Mouse (Mus musculus) cerebellum, adult 2 months (tissue): ENCODE measurements around the gene Plxna4.

ENCODE experiments used
- CTCF ChIP-seq: fragments of 200-500 bp; IDR thresholded peaks from 2 replicates; pipeline ENCODE4 v1.5.1; 2011; ENCODE audit warnings: low read depth, mild to moderate bottlenecking, control low read depth, low read length, moderate library complexity, borderline replicate concordance; ENCODE audit not compliant: insufficient read depth
- POLR2A ChIP-seq: fragments of 200-500 bp; IDR thresholded peaks from 2 replicates; pipeline ENCODE4 v1.6.1; 2011; ENCODE audit warnings: low read length, control low read depth, borderline replicate concordance; ENCODE audit not compliant: insufficient read depth

GRCm38 (mm10) chr6:32528081-32528570 is 59.9 kb downstream of the Plxna4 start:
- TF ChIP-seq CTCF (no peak), POLR2A (no peak)
